Mouse (Mus musculus) spleen, adult 2 months (tissue): Measurements from ENCODE around the gene Eif4g1. TPM values are rescaled to one million over a fixed set of nuclear protein-coding genes. Genes with fewer than 3 reads are reported as not detected.
A peak's percentile ranks its signal among the peaks of the same experiment; 100 is the strongest.

Experiments used
- DNase-seq, 2 experiments: peaks; one replicate each; pipeline versions ENCODE4 v3.0.0 to v3.0.0-alpha.2; 2012 to 2021; ENCODE audit warnings: low spot score in 2 of 2, low read depth in 1 of 2
- H3K27ac ChIP-seq: fragments of 200-500 bp; 2 replicates; pipeline ENCODE4 v1.5.1; 2012; ENCODE audit warnings: low read length, inconsistent platforms; ENCODE audit not compliant: insufficient read depth
- H3K27me3 ChIP-seq: fragments of 200-500 bp; 2 replicates; pipeline ENCODE4 v1.6.1; 2012; ENCODE audit warnings: mild to moderate bottlenecking, moderate library complexity, low read length, inconsistent platforms; ENCODE audit not compliant: control insufficient read depth, insufficient read depth
- H3K36me3 ChIP-seq: fragments of 200-500 bp; 2 replicates; pipeline ENCODE4 v1.6.1; 2012; ENCODE audit warnings: mild to moderate bottlenecking, low read length, inconsistent platforms; ENCODE audit not compliant: control insufficient read depth, insufficient read depth
- H3K4me1 ChIP-seq: fragments of 200-500 bp; 2 replicates; pipeline ENCODE4 v1.6.1; 2011; ENCODE audit warnings: inconsistent platforms; ENCODE audit not compliant: control insufficient read depth, insufficient read depth, insufficient read length
- H3K4me3 ChIP-seq: fragments of 200-500 bp; 2 replicates; pipeline ENCODE4 v1.5.1; 2011; ENCODE audit warnings: mild to moderate bottlenecking, inconsistent platforms; ENCODE audit not compliant: insufficient read depth, insufficient read length; ENCODE audit errors: extremely low read depth
- CTCF ChIP-seq: fragments of 200-500 bp; IDR thresholded peaks from 2 replicates; pipeline ENCODE4 v1.5.1; 2011; ENCODE audit warnings: mild to moderate bottlenecking, inconsistent platforms; ENCODE audit not compliant: insufficient read depth, insufficient read length, insufficient replicate concordance; ENCODE audit errors: extremely low read depth
- POLR2A ChIP-seq: fragments of 200-500 bp; IDR thresholded peaks from 2 replicates; pipeline ENCODE4 v1.6.1; 2011; ENCODE audit warnings: low read depth, low read length, inconsistent platforms
- WGBS: fragments of 180-500 bp; shearing (Covaris S2); methylation state at CpG from one replicate; pipeline ENCODE4 v1.1.7; 2018; 5-methylcytosine and 5-hydroxymethylcytosine counted together
- polyA plus RNA-seq: library from polyadenylated mRNA; depleted of rRNA; stranded (reverse); fragments of >200 nt; gene quantifications from 2 replicates; pipeline ENCODE4 v1.2.3, GENCODE M21; 2012

The Eif4g1 gene
- polyA plus RNA-seq, 1 experiment, result 257 TPM

- DNase-seq, result no peak
- Histone ChIP-seq H3K4me3 (no peak overlapping the region), H3K4me1 (no peaks in the 10 kb centered on the region), H3K27ac (no peak overlapping the region), H3K27me3 (no peaks in the 10 kb centered on the region), H3K36me3 (peaks cover 2% of the 10 kb centered on the region)
- WGBS, result 88% methylated on average over 7 of the region's 7 CpGs
- no peak for TF ChIP-seq POLR2A
- no peak for TF ChIP-seq CTCF
Measured at GRCm38 (mm10) chr16:20725321-20725720, 57.2 kb downstream of the Eif4g1 start.

- Histone ChIP-seq H3K4me3 (no peak overlapping the region), H3K27me3 (no peaks in the 10 kb centered on the region; the same call in 1 of the 2 replicates), H3K27ac (no peak overlapping the region), H3K4me1 (no peaks in the 10 kb centered on the region), H3K36me3 (no peaks in the 10 kb centered on the region; the same call in 1 of the 2 replicates)
- TF ChIP-seq CTCF, result no peak
- no peak for DNase-seq
- WGBS, result 67% methylated on average over 4 of the region's 4 CpGs
Measured at GRCm38 (mm10) chr16:20725750-20726149, 57.6 kb downstream of the Eif4g1 start.

- WGBS, result 64% methylated on average over 1 of the region's 1 CpGs
- DNase-seq, result no peak
Measured at GRCm38 (mm10) chr16:20726384-20726783, 58.3 kb downstream of the Eif4g1 start.

GRCm38 (mm10) chr16:20730293-20730711 lies 62.2 kb downstream of the Eif4g1 start:
- Histone ChIP-seq H3K4me1 (no peaks in the 10 kb centered on the region; the same call in 1 of the 2 replicates), H3K27me3 (peaks cover 20% of the 10 kb centered on the region), H3K27ac (no peak overlapping the region), H3K4me3 (no peak overlapping the region), H3K36me3 (no peaks in the 10 kb centered on the region)
- WGBS, result 45% methylated on average over 5 of the region's 5 CpGs
- no peak for TF ChIP-seq POLR2A
- TF ChIP-seq CTCF, result no peak
- no peak for DNase-seq

More at GRCm38 (mm10) chr16:20726384-20726783, 58.3 kb downstream of the Eif4g1 start:
- no peak overlapping the region for H3K4me3 ChIP-seq
- TF ChIP-seq POLR2A (no peak), CTCF (no peak)
- no peak overlapping the region for H3K27ac ChIP-seq
- no peaks in the 10 kb centered on the region; the same call in 1 of the 2 replicates for H3K27me3 ChIP-seq
- H3K4me1 ChIP-seq, result no peaks in the 10 kb centered on the region
- no peaks in the 10 kb centered on the region; the same call in 1 of the 2 replicates for H3K36me3 ChIP-seq

GRCm38 (mm10) chr16:20731688-20732087 lies 63.6 kb downstream of the Eif4g1 start:
- H3K27ac ChIP-seq, result no peak overlapping the region
- DNase-seq, result no peak
- whole genome bisulfite sequencing, result 78% methylated on average over 5 of the region's 5 CpGs
- peaks cover 21% of the 10 kb centered on the region for H3K27me3 ChIP-seq
- no peak for TF ChIP-seq POLR2A
- no peak for TF ChIP-seq CTCF
- no peak overlapping the region for H3K4me3 ChIP-seq
- H3K4me1 ChIP-seq, result no peaks in the 10 kb centered on the region; the same call in 1 of the 2 replicates
- H3K36me3 ChIP-seq, result no peaks in the 10 kb centered on the region

- WGBS, result 7% methylated on average over 11 of the region's 30 CpGs
- Histone ChIP-seq H3K36me3 (no peaks in the 10 kb centered on the region), H3K27ac (no peak overlapping the region)
Measured at GRCm38 (mm10) chr16:20732251-20732924, 64.3 kb downstream of the Eif4g1 start.

More at GRCm38 (mm10) chr16:20732251-20732924, 64.3 kb downstream of the Eif4g1 start:
- H3K4me1 ChIP-seq, result no peaks in the 10 kb centered on the region; the same call in 1 of the 2 replicates
- peak overlapping the region; percentile 35; the same call in 1 of the 2 replicates for H3K4me3 ChIP-seq
- peaks cover 21% of the 10 kb centered on the region for H3K27me3 ChIP-seq
- no peak for DNase-seq
- no peak for TF ChIP-seq POLR2A
- no peak for TF ChIP-seq CTCF
